ENCODE assay signal across 8 mouse cellular contexts in genomic region chr2:30929483-30930045, GRCm38 (mm10). TPM values are rescaled to one million over a fixed set of nuclear protein-coding genes. Genes with fewer than 3 reads are reported as not detected.
A peak's percentile ranks its signal among the peaks of the same experiment; 100 is the strongest.
DNase-seq lines count a peak whose midpoint lies in the region; ATAC-seq lines count a peak whose summit lies in the region.

Gene Ptges (minus strand): TSS chr2:30929863.

- peak; percentile 94 for DNase-seq in R1 (ENCODE audit: low read depth, low spot score)
- peak; percentile 80 for DNase-seq in cerebellum, adult 9-10 months
- peak; percentile 71 to 80 for DNase-seq in layer of hippocampus, postnatal 10 days (ENCODE audit: low spot score in 2 of 2)
- DNase-seq in lung, postnatal 14 days, result peak; percentile 80
- peak; percentile 51 for DNase-seq in retina, postnatal 7 days (ENCODE audit: low read depth, low spot score)
- DNase-seq in urinary bladder, adult 2 months (ENCODE audit: low spot score), result peak; percentile 45

- peak; percentile 84 for ATAC-seq in frontal cortex, adult (ENCODE audit: low TSS enrichment)
- peak; percentile 14 to 41; a peak in 3 of 4 replicates for ATAC-seq in hematopoietic stem cell, adult 5-6 weeks (replicated peaks in 1 of 2; ENCODE audit: insufficient read depth in 1 of 2, low FRiP score in 2 of 2, low TSS enrichment in 1 of 2, low read depth in 1 of 2, poor library complexity in 2 of 2, severe bottlenecking in 2 of 2)

RNA-seq across cellular contexts. Expression of gene Ptges, which starts in this region (rescaled TPM):
- total RNA-seq in hematopoietic stem cell, adult 5-6 weeks (2017), result 0.25 and 0.63 TPM in 2 replicates
- 1 to 10 TPM; 5.7 to 6.6 TPM for total RNA-seq in layer of hippocampus, postnatal 10 days (2021)
- polyA plus RNA-seq in urinary bladder, adult 2 months (2012; rRNA removed), result 64.8 and 69.3 TPM in 2 replicates

Comparison
In these comparisons a context has a peak if more than half of its experiments do, and no peak if none do; other contexts are left out.
1. Peak in every context shown above with its lines: DNase-seq and ATAC-seq.
2. Peak in ATAC-seq in hematopoietic stem cell, adult 5-6 weeks; RNA of the gene not detected or under 1 TPM.